Mouse (Mus musculus) cortical plate, adult 2 months (tissue): ENCODE data around the gene Pam.

Experiments
- CTCF ChIP-seq: fragments of 200-500 bp; IDR thresholded peaks from 2 replicates; pipeline ENCODE4 v1.5.1; 2011; ENCODE audit warnings: mild to moderate bottlenecking, control low read depth, low read length; ENCODE audit not compliant: insufficient read depth; ENCODE audit errors: extremely low read depth
- POLR2A ChIP-seq: fragments of 200-500 bp; IDR thresholded peaks from 2 replicates; pipeline ENCODE4 v1.6.1; 2011; ENCODE audit warnings: mild to moderate bottlenecking, low read length, control low read depth; ENCODE audit not compliant: insufficient read depth; ENCODE audit errors: extremely low read depth

DNA sequence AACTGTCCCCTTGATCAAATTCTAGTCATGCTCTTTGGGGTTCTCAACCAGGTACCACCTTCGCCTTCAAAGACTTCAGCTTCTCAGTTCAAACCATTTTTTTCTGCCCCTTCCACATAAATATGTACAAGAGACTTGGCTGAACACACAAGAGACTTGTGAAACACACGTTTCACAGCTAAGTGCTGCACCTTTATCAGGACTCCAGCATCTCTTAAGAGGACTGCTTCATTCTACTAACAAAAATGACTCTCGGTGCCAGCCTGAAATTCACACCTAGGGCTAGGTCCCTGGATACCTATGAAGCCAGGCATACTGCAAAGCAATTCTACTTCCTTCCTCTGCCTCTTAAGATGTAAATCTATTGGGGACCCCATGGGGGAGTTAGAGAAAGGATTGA, 148.3 kb downstream of the Pam start:
- no peak for TF ChIP-seq CTCF
- TF ChIP-seq POLR2A, result no peak
